Mouse (Mus musculus) retina, postnatal 7 days (tissue): ENCODE measurements around the gene Rnf148.

Experiments used
- DNase-seq: peaks from one replicate; pipeline ENCODE4 v3.0.0-alpha.2; 2012; ENCODE audit warnings: low read depth, low spot score

Rnf148 gene

DNA sequence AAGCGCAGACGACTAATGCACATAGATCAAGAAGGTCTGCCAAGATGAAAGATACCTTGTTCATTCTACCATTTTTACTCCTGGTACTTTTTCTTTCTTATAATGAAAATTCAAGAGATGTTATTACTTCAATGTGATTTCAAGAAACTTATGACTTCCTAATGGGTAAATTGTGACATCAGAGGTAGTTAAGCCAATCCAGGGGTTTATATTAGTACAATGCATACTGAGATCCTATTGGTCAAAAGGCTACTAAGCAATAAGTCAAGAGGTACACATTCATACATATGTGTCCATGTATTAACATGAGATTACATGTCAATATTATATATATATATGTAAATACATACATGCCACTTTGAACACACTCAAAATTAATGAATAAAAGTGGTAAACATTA, at the start of gene Rnf148:
Rnf148 (minus strand) TSS at position 101 of the 400 bp plus-strand sequence.
- DNase-seq = no peak

- DNase-seq = no peak
Measured at GRCm38 (mm10) chr6:23700879-23701278, 45.9 kb upstream of the Rnf148 start.

DNA sequence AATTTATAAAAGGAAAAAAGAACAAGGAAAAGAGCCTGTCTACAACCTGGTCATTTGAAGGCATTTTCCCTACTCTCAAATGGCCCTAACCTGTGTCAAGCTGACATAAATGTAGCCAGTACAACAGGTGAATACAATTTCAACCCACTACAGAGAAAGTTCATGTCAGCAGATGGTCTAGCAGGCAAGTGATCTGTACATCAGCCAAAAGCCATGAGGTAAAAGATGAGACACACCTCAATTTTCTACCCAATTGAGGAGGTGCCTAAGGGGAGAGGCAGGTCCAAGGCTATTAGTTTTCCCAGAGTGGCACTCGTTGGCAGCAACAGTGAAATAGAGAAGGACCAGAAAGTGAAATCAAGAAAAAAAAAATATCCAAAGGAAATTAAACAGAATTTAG, 23.2 kb upstream of the Rnf148 start:
- DNase-seq = no peak

DNA sequence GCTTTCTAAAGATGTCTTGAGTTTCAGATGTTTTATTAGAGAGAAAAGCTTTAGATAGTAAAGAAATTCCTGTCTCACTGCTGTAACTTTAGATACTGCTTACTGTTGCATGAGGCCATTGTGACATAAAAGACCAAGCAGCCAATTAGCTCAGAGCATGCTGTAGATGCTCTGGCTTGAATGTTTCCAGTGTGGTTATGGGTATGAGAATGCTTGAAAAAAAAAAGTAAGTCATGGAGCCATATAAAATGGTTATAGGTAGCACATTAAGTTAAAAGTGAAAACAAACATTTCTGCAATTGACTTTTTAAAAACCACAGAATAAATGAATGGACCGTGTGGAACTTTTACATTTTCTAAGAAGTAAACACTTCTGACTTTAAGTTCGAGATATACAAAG, 4.7 kb downstream of the Rnf148 start, which contains the start of gene Rnf133:
Rnf133 (minus strand) TSS at position 101 of the 400 bp plus-strand sequence.
- no peak for DNase-seq

DNA sequence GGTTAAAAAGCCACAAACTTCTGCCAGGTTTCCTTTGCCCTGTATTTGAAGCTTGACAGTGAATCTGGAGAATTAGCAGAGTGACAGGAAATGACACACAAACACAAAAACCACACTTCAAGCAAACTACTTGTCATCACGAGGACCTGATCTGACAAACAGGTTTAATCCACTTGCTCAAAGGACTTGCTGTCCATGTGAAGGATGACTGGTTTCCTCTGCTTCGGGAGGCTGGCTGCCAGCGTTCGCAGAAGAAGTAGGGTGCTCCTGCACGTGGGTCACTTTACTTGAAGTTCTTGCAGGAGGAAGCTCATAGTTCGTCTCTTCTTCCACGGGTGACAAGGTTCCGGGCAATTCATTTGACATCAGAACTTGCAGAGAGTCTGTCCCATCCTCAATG, 6.2 kb downstream of the Rnf148 start:
- no peak for DNase-seq

DNA sequence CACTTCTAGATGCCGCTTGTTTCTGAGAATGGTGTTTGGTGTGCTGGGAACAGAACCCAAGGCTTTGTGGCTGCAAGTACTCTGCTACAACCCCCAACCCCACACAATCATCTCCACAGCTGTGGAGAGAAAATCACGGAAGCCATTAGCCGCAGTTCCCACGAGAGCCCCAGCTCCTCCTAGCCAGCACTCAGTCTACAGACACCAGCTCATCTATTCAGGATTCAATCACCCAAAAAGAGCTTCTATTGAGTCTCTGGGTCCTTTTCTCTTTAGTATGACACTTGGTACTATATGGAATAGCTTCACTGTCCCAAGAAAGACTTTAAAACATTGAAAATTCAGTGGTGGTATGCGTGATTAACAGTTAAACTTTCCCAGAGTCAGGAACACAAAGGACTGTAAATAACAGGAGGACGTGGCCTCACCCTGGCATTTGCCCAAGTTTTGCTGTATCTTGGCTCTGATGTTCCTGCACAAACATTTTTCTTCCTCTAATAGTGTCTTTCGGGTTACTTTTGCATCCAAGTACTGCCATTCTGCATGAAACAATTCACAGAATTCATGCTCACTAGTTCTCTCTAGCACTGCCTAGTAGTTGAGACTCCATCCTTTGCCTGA, 7.2 kb downstream of the Rnf148 start:
- no peak for DNase-seq

- DNase-seq = no peak
Measured at GRCm38 (mm10) chr6:23637081-23637480, 17.9 kb downstream of the Rnf148 start.

GRCm38 (mm10) chr6:23635208-23635607, 19.7 kb downstream of the Rnf148 start:
- no peak for DNase-seq

DNA sequence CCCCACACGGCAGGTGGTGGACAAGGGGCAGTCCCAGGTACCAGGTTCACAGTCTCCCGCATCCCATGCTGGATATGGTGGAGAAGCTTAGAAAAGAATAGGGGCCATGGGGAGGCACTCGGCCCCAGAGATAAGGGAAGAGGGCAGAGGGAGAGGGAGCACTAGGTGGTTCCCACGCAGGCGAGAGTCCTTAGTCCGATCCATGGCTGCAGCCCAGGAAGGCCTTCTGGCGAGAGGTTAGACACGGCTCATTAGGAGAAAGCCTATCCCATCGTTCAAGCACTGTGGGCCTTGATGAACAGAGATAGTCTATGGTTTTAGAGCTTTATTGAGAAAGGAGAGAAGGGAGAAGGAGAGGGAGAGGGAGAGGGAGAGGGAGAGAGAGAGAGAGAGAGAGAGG, 20.9 kb downstream of the Rnf148 start:
- DNase-seq = no peak

GRCm38 (mm10) chr6:23630465-23630864, 24.5 kb downstream of the Rnf148 start:
- DNase-seq = no peak
